Mouse (Mus musculus) bone marrow macrophage, adult 2 months (primary cell): ENCODE measurements around the gene Ror2.

Source experiments
- CTCF ChIP-seq: IDR thresholded peaks from 2 replicates; pipeline ENCODE4 v1.5.1; 2012; ENCODE audit warnings: low read depth, mild to moderate bottlenecking, low read length, moderate library complexity
- POLR2A ChIP-seq: IDR thresholded peaks from 2 replicates; pipeline ENCODE4 v1.6.1; 2012; ENCODE audit warnings: mild to moderate bottlenecking, low read depth, low read length, borderline replicate concordance

DNA sequence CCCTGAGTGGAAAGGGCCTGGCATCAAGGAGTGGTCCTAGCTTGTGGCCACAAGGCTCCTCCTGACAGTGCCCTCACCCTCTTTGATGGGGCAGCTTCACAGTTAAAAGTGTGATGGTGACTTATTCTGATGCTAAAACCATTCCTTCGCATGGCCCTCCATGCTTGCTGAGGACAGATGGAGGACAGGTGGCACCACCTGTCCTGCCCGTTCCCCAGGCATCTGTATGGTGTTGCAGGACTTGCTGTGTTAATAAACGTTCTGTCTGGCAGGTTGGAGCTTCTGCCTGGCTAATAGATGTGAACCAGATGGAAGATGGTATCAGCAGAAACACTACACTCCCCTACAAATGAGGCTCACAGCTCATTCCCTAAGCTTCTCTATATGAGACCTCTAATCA lies 140.4 kb downstream of the Ror2 start:
- TF ChIP-seq CTCF = no peak
- TF ChIP-seq POLR2A = no peak
